In genomic region chr17:28271537-28272266, GRCm38 (mm10) we compare ENCODE assay signal across 16 mouse cellular contexts. TPM values are rescaled to one million over a fixed set of nuclear protein-coding genes. Genes with fewer than 3 reads are reported as not detected.
DNase-seq lines count a peak whose midpoint lies in the region; ATAC-seq and TF ChIP-seq lines count a peak whose summit lies in the region.
"Had no signal": no experiment of that assay in that cellular context is flagged by ENCODE, and none has a peak within 500 bp of the region (broad histone marks: within the 10 kb centered on the region; RNA-seq: fewer than 3 reads in every experiment).

No protein-coding gene starts in this region.

- H3K9me3 ChIP-seq in hindbrain, embryonic 11.5 days (ENCODE audit: control insufficient read depth, low read length), result no peaks in the 10 kb centered on the region
- no peaks in the 10 kb centered on the region for H3K9me3 ChIP-seq in hindbrain, embryonic 14.5 days (ENCODE audit: control insufficient read depth, low read length)
- no peaks in the 10 kb centered on the region for H3K9me3 ChIP-seq in midbrain, embryonic 10.5 days (replicated peaks)
- no peaks in the 10 kb centered on the region for H3K9me3 ChIP-seq in midbrain, postnatal 0 days (ENCODE audit: low read length)
- H3K9me3 ChIP-seq in stomach, postnatal 0 days (ENCODE audit: control insufficient read depth, low read length), result no peaks in the 10 kb centered on the region
- H3K9me3 ChIP-seq: forebrain, embryonic 15.5 days; G1E; midbrain, embryonic 15.5 days; neural tube, embryonic 13.5 days had no signal

- no peaks in the 10 kb centered on the region for H3K4me1 ChIP-seq in hindbrain, embryonic 11.5 days (replicated peaks; ENCODE audit: control insufficient read depth, insufficient read depth, low read length)
- no peaks in the 10 kb centered on the region for H3K4me1 ChIP-seq in hindbrain, embryonic 14.5 days (replicated peaks; ENCODE audit: control insufficient read depth, insufficient read depth, low read length)
- H3K4me1 ChIP-seq in midbrain, embryonic 10.5 days, result 0 out of 2 replicates have a peak, but pooled peaks cover 7% of the 10 kb centered on the region
- H3K4me1 ChIP-seq in midbrain, postnatal 0 days (ENCODE audit: insufficient read depth, low read length), result no peaks in the 10 kb centered on the region
- H3K4me1 ChIP-seq in stomach, postnatal 0 days (replicated peaks; ENCODE audit: control insufficient read depth, insufficient read depth), result peaks cover 5% of the 10 kb centered on the region; the same call in 1 of the 2 replicates
- H3K4me1 ChIP-seq: forebrain, embryonic 15.5 days; midbrain, embryonic 15.5 days had no signal

- H3K4me2 ChIP-seq in hindbrain, embryonic 11.5 days (replicated peaks; ENCODE audit: low read depth, low read length), result no peak overlapping the region
- no peak overlapping the region for H3K4me2 ChIP-seq in hindbrain, embryonic 14.5 days (replicated peaks)
- no peak overlapping the region for H3K4me2 ChIP-seq in midbrain, postnatal 0 days (ENCODE audit: low read depth, low read length, poor library complexity, severe bottlenecking)
- peak overlapping the region; percentile 47 for H3K4me2 ChIP-seq in stomach, postnatal 0 days (replicated peaks; ENCODE audit: low read depth)
- H3K4me2 ChIP-seq: forebrain, embryonic 15.5 days; midbrain, embryonic 15.5 days; neural tube, embryonic 13.5 days had no signal

- no peak overlapping the region for H3K27ac ChIP-seq in hindbrain, embryonic 11.5 days (ENCODE audit: low read depth, low read length)
- H3K27ac ChIP-seq in hindbrain, embryonic 14.5 days, result no peak overlapping the region
- H3K27ac ChIP-seq in midbrain, embryonic 10.5 days (replicated peaks), result 0 out of 2 replicates have a peak overlapping the region, but pooled peaks have one; percentile 17
- no peak overlapping the region for H3K27ac ChIP-seq in midbrain, postnatal 0 days (ENCODE audit: low read depth, low read length)
- peak overlapping the region; percentile 93 for H3K27ac ChIP-seq in stomach, postnatal 0 days (replicated peaks)
- H3K27ac ChIP-seq: forebrain, embryonic 15.5 days; hindbrain, postnatal 0 days; midbrain, embryonic 15.5 days; neural tube, embryonic 13.5 days had no signal

- TF ChIP-seq CTCF in midbrain, postnatal 0 days (IDR thresholded peaks at IDR 0.05), result no peak
- no peak for TF ChIP-seq CTCF in stomach, postnatal 0 days (IDR thresholded peaks at IDR 0.05; ENCODE audit: low read depth)

- ATAC-seq in hindbrain, embryonic 11.5 days (ENCODE audit: low FRiP score), result no peak
- no peak for ATAC-seq in hindbrain, embryonic 14.5 days (ENCODE audit: low FRiP score)
- no peak for ATAC-seq in midbrain, postnatal 0 days (ENCODE audit: low FRiP score)
- peak; percentile 83 for ATAC-seq in stomach, postnatal 0 days (ENCODE audit: low FRiP score, low TSS enrichment)
- ATAC-seq in granulocyte monocyte progenitor cell, adult 5-6 weeks (replicated peaks; ENCODE audit: poor library complexity, severe bottlenecking), result no peak
- ATAC-seq: forebrain, embryonic 15.5 days; hindbrain, postnatal 0 days; midbrain, embryonic 15.5 days had no signal

- no peaks in the 10 kb centered on the region for H3K36me3 ChIP-seq in hindbrain, embryonic 11.5 days (ENCODE audit: control insufficient read depth, insufficient read depth, low read length)
- H3K36me3 ChIP-seq in hindbrain, embryonic 14.5 days (replicated peaks; ENCODE audit: control insufficient read depth, insufficient read depth), result no peaks in the 10 kb centered on the region
- no peaks in the 10 kb centered on the region for H3K36me3 ChIP-seq in midbrain, embryonic 10.5 days
- no peaks in the 10 kb centered on the region for H3K36me3 ChIP-seq in midbrain, postnatal 0 days (ENCODE audit: insufficient read depth, low read length)
- no peaks in the 10 kb centered on the region for H3K36me3 ChIP-seq in stomach, postnatal 0 days (ENCODE audit: control insufficient read depth, insufficient read depth, low read length)
- H3K36me3 ChIP-seq: forebrain, embryonic 15.5 days; midbrain, embryonic 15.5 days; neural tube, embryonic 13.5 days had no signal

- no peak for TF ChIP-seq EP300 in stomach, postnatal 0 days (optimal IDR thresholded peaks at IDR 0.05)

- no peaks in the 10 kb centered on the region for H3K27me3 ChIP-seq in hindbrain, embryonic 11.5 days (ENCODE audit: control insufficient read depth, insufficient read depth, low read length)
- H3K27me3 ChIP-seq in hindbrain, embryonic 14.5 days (ENCODE audit: control insufficient read depth, insufficient read depth, low read length), result no peaks in the 10 kb centered on the region
- H3K27me3 ChIP-seq in midbrain, embryonic 10.5 days (ENCODE audit: low read depth, poor library complexity, severe bottlenecking), result no peaks in the 10 kb centered on the region
- no peaks in the 10 kb centered on the region for H3K27me3 ChIP-seq in midbrain, postnatal 0 days (ENCODE audit: insufficient read depth, low read length)
- H3K27me3 ChIP-seq in stomach, postnatal 0 days (ENCODE audit: control insufficient read depth, insufficient read depth, low read length), result no peaks in the 10 kb centered on the region
- H3K27me3 ChIP-seq: forebrain, embryonic 15.5 days; midbrain, embryonic 15.5 days; neural tube, embryonic 13.5 days had no signal

- peak; percentile 52 for DNase-seq in adrenal gland, postnatal 10 days
- no peak for DNase-seq in adrenal gland, postnatal 36 days
- no peak for DNase-seq in hindbrain, embryonic 11.5 days (ENCODE audit: low spot score)
- no peak for DNase-seq in hindbrain, embryonic 14.5 days (ENCODE audit: low spot score)
- DNase-seq in midbrain, embryonic 10.5 days (ENCODE audit: low spot score), result no peak
- DNase-seq in midbrain, postnatal 0 days (ENCODE audit: low spot score), result no peak
- peak; percentile 87 for DNase-seq in stomach, postnatal 0 days (ENCODE audit: low spot score)
- DNase-seq: cerebellum, adult 9-10 months; retina, postnatal 1 day; thymus, postnatal 36 days had no signal

- WGBS in hindbrain, embryonic 11.5 days, result 79% methylated on average over 12 of the region's 12 CpGs
- 81% methylated on average over 12 of the region's 12 CpGs for WGBS in hindbrain, embryonic 14.5 days
- 83% methylated on average over 12 of the region's 12 CpGs for WGBS in midbrain, embryonic 10.5 days
- 86% methylated on average over 12 of the region's 12 CpGs for WGBS in midbrain, postnatal 0 days
- 58% methylated on average over 11 of the region's 12 CpGs for WGBS in stomach, postnatal 0 days

- H3K4me3 ChIP-seq in hindbrain, embryonic 11.5 days (ENCODE audit: low read depth, low read length), result no peak overlapping the region
- no peak overlapping the region for H3K4me3 ChIP-seq in hindbrain, embryonic 14.5 days (replicated peaks; ENCODE audit: low read length)
- no peak overlapping the region for H3K4me3 ChIP-seq in midbrain, embryonic 10.5 days
- no peak overlapping the region for H3K4me3 ChIP-seq in midbrain, postnatal 0 days (ENCODE audit: low read depth, low read length)
- H3K4me3 ChIP-seq in stomach, postnatal 0 days (ENCODE audit: low read depth, low read length), result peak overlapping the region; percentile 22; the same call in 1 of the 2 replicates
- H3K4me3 ChIP-seq: forebrain, embryonic 15.5 days; midbrain, embryonic 15.5 days; neural tube, embryonic 13.5 days had no signal

- 0 out of 2 replicates have a peak overlapping the region, but pooled peaks have one; percentile 11 for H3K9ac ChIP-seq in hindbrain, embryonic 11.5 days (ENCODE audit: low read depth, low read length)
- H3K9ac ChIP-seq in hindbrain, embryonic 14.5 days, result no peak overlapping the region
- H3K9ac ChIP-seq in midbrain, postnatal 0 days (replicated peaks; ENCODE audit: low read length, poor library complexity, severe bottlenecking), result no peak overlapping the region
- H3K9ac ChIP-seq in stomach, postnatal 0 days (ENCODE audit: low read length), result peak overlapping the region; percentile 61
- H3K9ac ChIP-seq: forebrain, embryonic 15.5 days; midbrain, embryonic 15.5 days; neural tube, embryonic 13.5 days had no signal

RNA-seq across cellular contexts. Expression of gene Ppard, which starts 39.2 kb away (rescaled TPM):
- total RNA-seq in adrenal gland, postnatal 10 days (2021), result 10 to 100 TPM; 29.8 to 30.2 TPM
- 10 to 100 TPM; 40.1 to 66.6 TPM for total RNA-seq in adrenal gland, postnatal 36 days (2021)
- polyA plus RNA-seq in hindbrain, embryonic 11.5 days (2014; fragmentation: Nextera tagmentation; extraction: Ambion mirVana), result 1.7 and 3.5 TPM in 2 replicates
- polyA plus RNA-seq in hindbrain, embryonic 14.5 days (2014; fragmentation: Nextera tagmentation; extraction: Ambion mirVana), result 1.6 and 1.8 TPM in 2 replicates
- 1.5 and 1.7 TPM in 2 replicates for polyA plus RNA-seq in midbrain, embryonic 10.5 days (2016; fragmentation: Nextera tagmentation; extraction: Ambion mirVana)
- 7.7 and 10.1 TPM in 2 replicates for total RNA-seq in midbrain, postnatal 0 days (2014; rRNA removed)
- polyA plus RNA-seq in midbrain, postnatal 0 days (2015; fragmentation: Nextera tagmentation; extraction: Ambion mirVana), result 1.2 and 1.5 TPM in 2 replicates
- polyA plus RNA-seq in stomach, postnatal 0 days (2015; fragmentation: Nextera tagmentation; extraction: Ambion mirVana), result 3.1 and 3.4 TPM in 2 replicates
- 8.4 and 8.8 TPM in 2 replicates for total RNA-seq in granulocyte monocyte progenitor cell, adult 5-6 weeks (2014; fragmentation: Nextera tagmentation)
- total RNA-seq in granulocyte monocyte progenitor cell, adult 5-6 weeks (2017), result 0.34 and 5.6 TPM in 2 replicates

RNA-seq across cellular contexts. Expression of gene Fance, which starts 41.6 kb away (rescaled TPM):
- 10 to 100 TPM; 24.2 to 36.2 TPM for total RNA-seq in adrenal gland, postnatal 10 days (2021)
- 10 to 100 TPM; 23.5 to 23.7 TPM for total RNA-seq in adrenal gland, postnatal 36 days (2021)
- 18.7 and 22.5 TPM in 2 replicates for polyA plus RNA-seq in hindbrain, embryonic 11.5 days (2014; fragmentation: Nextera tagmentation; extraction: Ambion mirVana)
- 22.0 and 22.6 TPM in 2 replicates for polyA plus RNA-seq in hindbrain, embryonic 14.5 days (2014; fragmentation: Nextera tagmentation; extraction: Ambion mirVana)
- 28.2 and 30.8 TPM in 2 replicates for polyA plus RNA-seq in midbrain, embryonic 10.5 days (2016; fragmentation: Nextera tagmentation; extraction: Ambion mirVana)
- total RNA-seq in midbrain, postnatal 0 days (2014; rRNA removed), result 33.4 and 33.6 TPM in 2 replicates
- 26.1 and 28.6 TPM in 2 replicates for polyA plus RNA-seq in midbrain, postnatal 0 days (2015; fragmentation: Nextera tagmentation; extraction: Ambion mirVana)
- 19.2 and 20.4 TPM in 2 replicates for polyA plus RNA-seq in stomach, postnatal 0 days (2015; fragmentation: Nextera tagmentation; extraction: Ambion mirVana)
- 41.7 and 47.9 TPM in 2 replicates for total RNA-seq in granulocyte monocyte progenitor cell, adult 5-6 weeks (2014; fragmentation: Nextera tagmentation)
- total RNA-seq in granulocyte monocyte progenitor cell, adult 5-6 weeks (2017), result 15.0 and 16.4 TPM in 2 replicates

RNA-seq across cellular contexts. Expression of gene Rpl10a, which starts 56.6 kb away (rescaled TPM):
- total RNA-seq in adrenal gland, postnatal 10 days (2021), result 100 to 1,000 TPM; 948 to 951 TPM
- 100 to 1,000 TPM; 847 to 904 TPM for total RNA-seq in adrenal gland, postnatal 36 days (2021)
- 445 and 475 TPM in 2 replicates for polyA plus RNA-seq in hindbrain, embryonic 11.5 days (2014; fragmentation: Nextera tagmentation; extraction: Ambion mirVana)
- 370 and 441 TPM in 2 replicates for polyA plus RNA-seq in hindbrain, embryonic 14.5 days (2014; fragmentation: Nextera tagmentation; extraction: Ambion mirVana)
- 426 and 489 TPM in 2 replicates for polyA plus RNA-seq in midbrain, embryonic 10.5 days (2016; fragmentation: Nextera tagmentation; extraction: Ambion mirVana)
- 810 and 1,016 TPM in 2 replicates for total RNA-seq in midbrain, postnatal 0 days (2014; rRNA removed)
- polyA plus RNA-seq in midbrain, postnatal 0 days (2015; fragmentation: Nextera tagmentation; extraction: Ambion mirVana), result 347 and 365 TPM in 2 replicates
- polyA plus RNA-seq in stomach, postnatal 0 days (2015; fragmentation: Nextera tagmentation; extraction: Ambion mirVana), result 491 and 514 TPM in 2 replicates
- total RNA-seq in granulocyte monocyte progenitor cell, adult 5-6 weeks (2014; fragmentation: Nextera tagmentation), result 2,618 and 3,063 TPM in 2 replicates
- 785 and 838 TPM in 2 replicates for total RNA-seq in granulocyte monocyte progenitor cell, adult 5-6 weeks (2017)

Comparison
In these comparisons a context has a peak if more than half of its experiments do, and no peak if none do; other contexts are left out.
1. DNase-seq: peak in adrenal gland, postnatal 10 days (single experiment) and stomach, postnatal 0 days (single experiment); none in adrenal gland, postnatal 36 days (0 of 2), hindbrain, embryonic 11.5 days (single experiment), hindbrain, embryonic 14.5 days (single experiment), midbrain, embryonic 10.5 days (single experiment) and midbrain, postnatal 0 days (single experiment).
2. H3K27ac ChIP-seq: peak in midbrain, embryonic 10.5 days (single experiment) and stomach, postnatal 0 days (single experiment); none in hindbrain, embryonic 11.5 days (single experiment), hindbrain, embryonic 14.5 days (single experiment) and midbrain, postnatal 0 days (single experiment).
3. H3K9ac ChIP-seq: peak in hindbrain, embryonic 11.5 days (single experiment) and stomach, postnatal 0 days (single experiment); none in hindbrain, embryonic 14.5 days (single experiment) and midbrain, postnatal 0 days (single experiment).